Comparison of ENCODE assay signal across 8 mouse cellular contexts in the genomic region with DNA sequence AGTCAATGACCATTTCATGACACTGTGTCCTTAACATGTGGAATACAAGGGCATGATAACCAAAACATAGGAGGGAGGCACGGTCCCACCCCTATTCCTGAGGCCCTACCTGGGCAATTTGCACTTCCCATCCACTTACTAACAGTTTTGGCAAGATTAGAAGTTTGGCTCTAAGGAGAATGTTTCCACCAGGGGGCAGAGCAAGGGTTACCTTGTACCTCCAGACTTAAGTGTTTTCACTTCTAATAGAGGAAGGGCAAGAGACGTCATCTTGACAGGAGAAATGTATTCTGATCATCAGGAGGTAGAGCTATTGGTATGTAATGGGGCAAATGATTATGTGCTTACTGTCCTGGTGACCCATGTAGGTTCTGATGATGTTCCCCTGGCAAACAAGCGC. TPM values are rescaled to one million over a fixed set of nuclear protein-coding genes. Genes with fewer than 3 reads are reported as not detected.
DNase-seq lines count a peak whose midpoint lies in the region; ATAC-seq lines count a peak whose summit lies in the region.

No protein-coding gene starts in this region.

- peaks cover 19% of the 10 kb centered on the region for H3K4me1 ChIP-seq in forebrain, embryonic 11.5 days (replicated peaks; ENCODE audit: control insufficient read depth, insufficient read depth, low read length)

- H3K9me3 ChIP-seq in forebrain, embryonic 11.5 days (ENCODE audit: control insufficient read depth, low read length), result no peaks in the 10 kb centered on the region

- H3K36me3 ChIP-seq in forebrain, embryonic 11.5 days (ENCODE audit: control insufficient read depth, insufficient read depth, low read length), result no peaks in the 10 kb centered on the region

- no peak overlapping the region for H3K4me3 ChIP-seq in forebrain, embryonic 11.5 days (ENCODE audit: low read depth, low read length)

- H3K27ac ChIP-seq in forebrain, embryonic 11.5 days (ENCODE audit: low read depth, low read length), result no peak overlapping the region

- no peak for ATAC-seq in cerebellum, adult (ENCODE audit: insufficient number of reproducible peaks, low FRiP score, low TSS enrichment)
- ATAC-seq in hematopoietic stem cell, adult 5-6 weeks (replicated peaks in 1 of 2; ENCODE audit: insufficient read depth in 1 of 2, low FRiP score in 2 of 2, low TSS enrichment in 1 of 2, low read depth in 1 of 2, poor library complexity in 2 of 2, severe bottlenecking in 2 of 2), result peak; percentile 63 to 82
- no peak for ATAC-seq in forebrain, embryonic 11.5 days (replicated peaks; ENCODE audit: low FRiP score)

- 81% methylated on average over 3 of the region's 3 CpGs for WGBS in forebrain, embryonic 11.5 days

- no peak overlapping the region for H3K9ac ChIP-seq in forebrain, embryonic 11.5 days (ENCODE audit: low read length)

- DNase-seq in cerebellum, adult 18-20 months, result peak; percentile 37 to 44
- DNase-seq in testis, postnatal 10 days (ENCODE audit: low spot score), result peak; percentile 54
- no peak for DNase-seq in testis, postnatal 14 days (ENCODE audit: low spot score)
- DNase-seq in naive thymus-derived CD4-positive, alpha-beta T cell, adult 2 months (ENCODE audit: low read depth), result peak; percentile 81
- no peak for DNase-seq in forebrain, embryonic 11.5 days (ENCODE audit: low spot score)
- DNase-seq in yolk sac, embryonic 10.5 days (ENCODE audit: low spot score), result no peak

- no peaks in the 10 kb centered on the region for H3K27me3 ChIP-seq in forebrain, embryonic 11.5 days (ENCODE audit: control insufficient read depth, insufficient read depth, low read length)

- no peak overlapping the region for H3K4me2 ChIP-seq in forebrain, embryonic 11.5 days (ENCODE audit: low read depth, low read length, severe bottlenecking)

RNA-seq across cellular contexts. Expression of gene Zbtb18, which starts 33.5 kb away (rescaled TPM):
- 46.5 and 53.8 TPM in 2 replicates for total RNA-seq in hematopoietic stem cell, adult 5-6 weeks (2017)
- polyA plus RNA-seq in forebrain, embryonic 11.5 days (2014; fragmentation: Nextera tagmentation; extraction: Ambion mirVana), result 5.1 and 6.6 TPM in 2 replicates

Comparison
In these comparisons a context has a peak if more than half of its experiments do, and no peak if none do; other contexts are left out.
1. DNase-seq: peak in cerebellum, adult 18-20 months (2 of 2), testis, postnatal 10 days (single experiment) and naive thymus-derived CD4-positive, alpha-beta T cell, adult 2 months (single experiment); none in testis, postnatal 14 days (single experiment), forebrain, embryonic 11.5 days (single experiment) and yolk sac, embryonic 10.5 days (single experiment).
2. ATAC-seq: peak in hematopoietic stem cell, adult 5-6 weeks (2 of 2); none in cerebellum, adult (single experiment) and forebrain, embryonic 11.5 days (single experiment).